Mouse (Mus musculus): ENCODE results near the gene Snd1. TPM values are rescaled to one million over a fixed set of nuclear protein-coding genes. Genes with fewer than 3 reads are reported as not detected.

Snd1 gene
- polyA plus RNA-seq, 1 experiment from 2014 or later = 56.6 TPM

GRCm38 (mm10) chr6:28717203-28717844 is 242.4 kb downstream of the Snd1 start:
- DNase-seq (ENCODE audit: low spot score) (no peak), ATAC-seq (no peak)
- H3K27ac ChIP-seq (ENCODE audit: low read length) = no peak overlapping the region
- TF ChIP-seq CTCF (IDR thresholded peaks at IDR 0.05) (no peak), EP300 (IDR thresholded peaks at IDR 0.05) (no peak)
- no peaks in the 10 kb centered on the region for H3K36me3 ChIP-seq (ENCODE audit: insufficient read depth, low read length)
- H3K27me3 ChIP-seq (replicated peaks; ENCODE audit: insufficient read depth, low read length) = no peaks in the 10 kb centered on the region
- WGBS = 53% methylated on average over 7 of the region's 7 CpGs
- no peaks in the 10 kb centered on the region for H3K4me1 ChIP-seq (ENCODE audit: insufficient read depth, low read depth, low read length)
- no peak overlapping the region for H3K9ac ChIP-seq (replicated peaks; ENCODE audit: low read depth)
- H3K9me3 ChIP-seq (ENCODE audit: low read length) = no peaks in the 10 kb centered on the region
- H3K4me3 ChIP-seq (ENCODE audit: low read depth, low read length) = no peak overlapping the region
- no peak overlapping the region for H3K4me2 ChIP-seq (replicated peaks; ENCODE audit: low read depth, low read length)

GRCm38 (mm10) chr6:28717845-28718237 is 242.9 kb downstream of the Snd1 start:
- Histone ChIP-seq H3K4me1 (ENCODE audit: insufficient read depth, low read depth, low read length) (no peaks in the 10 kb centered on the region), H3K9ac (replicated peaks; ENCODE audit: low read depth) (no peak overlapping the region), H3K4me3 (ENCODE audit: low read depth, low read length) (no peak overlapping the region), H3K4me2 (replicated peaks; ENCODE audit: low read depth, low read length) (no peak overlapping the region), H3K27me3 (replicated peaks; ENCODE audit: insufficient read depth, low read length) (no peaks in the 10 kb centered on the region), H3K36me3 (ENCODE audit: insufficient read depth, low read length) (no peaks in the 10 kb centered on the region), H3K27ac (ENCODE audit: low read length) (no peak overlapping the region), H3K9me3 (ENCODE audit: low read length) (no peaks in the 10 kb centered on the region)
- DNase-seq (ENCODE audit: low spot score) (peak; percentile 13), ATAC-seq (no peak)
- TF ChIP-seq EP300 (IDR thresholded peaks at IDR 0.05) (no peak), CTCF (IDR thresholded peaks at IDR 0.05) (no peak)
- WGBS = 22% methylated on average over 4 of the region's 4 CpGs

DNA sequence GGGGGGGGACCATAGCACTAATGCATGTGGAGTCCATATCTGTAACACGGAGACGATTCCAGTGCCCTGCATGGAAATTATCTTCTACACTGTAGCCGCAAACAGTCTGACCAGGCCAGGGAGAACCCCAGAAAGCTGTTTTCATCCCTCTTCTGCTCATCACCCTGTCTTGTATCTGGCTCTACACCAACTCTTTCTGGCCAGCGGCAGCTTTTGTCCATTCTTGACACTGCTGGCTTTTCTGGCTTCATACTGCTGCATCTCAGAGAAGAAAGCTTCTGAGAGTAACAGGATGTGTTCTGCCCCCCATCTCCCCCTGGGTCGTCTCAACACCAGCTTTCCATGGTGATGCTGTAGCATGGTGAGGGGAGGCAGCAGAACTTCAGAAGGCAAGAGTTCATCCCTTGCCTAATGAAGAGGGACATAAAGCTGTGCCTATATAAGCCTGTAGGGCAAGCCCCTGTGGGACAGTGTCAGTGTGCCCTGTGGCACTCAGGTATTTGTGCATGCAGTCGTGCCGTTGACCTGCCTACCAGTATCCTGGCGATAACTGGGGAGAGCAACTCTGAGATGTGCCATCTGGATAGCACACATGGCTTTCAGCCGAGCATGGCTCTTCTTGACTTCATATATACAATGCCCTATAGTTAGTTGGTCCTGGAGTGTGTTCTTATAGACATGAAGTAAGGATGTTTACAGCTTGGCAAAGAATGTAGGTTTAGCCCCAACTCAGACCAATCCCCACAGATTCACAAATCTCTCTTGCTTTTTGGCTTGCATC is 245.6 kb downstream of the Snd1 start:
- WGBS = 72% methylated on average over 9 of the region's 9 CpGs
- no peak for TF ChIP-seq CTCF (IDR thresholded peaks at IDR 0.05)
- no peak for TF ChIP-seq EP300 (IDR thresholded peaks at IDR 0.05)
- H3K36me3 ChIP-seq (ENCODE audit: insufficient read depth, low read length) = no peaks in the 10 kb centered on the region
- no peaks in the 10 kb centered on the region for H3K27me3 ChIP-seq (replicated peaks; ENCODE audit: insufficient read depth, low read length)
- no peaks in the 10 kb centered on the region for H3K9me3 ChIP-seq (ENCODE audit: low read length)
- no peak for ATAC-seq
- no peak overlapping the region for H3K27ac ChIP-seq (ENCODE audit: low read length)
- no peak overlapping the region for H3K4me3 ChIP-seq (ENCODE audit: low read depth, low read length)
- peak; percentile 27 for DNase-seq (ENCODE audit: low spot score)
- no peak overlapping the region for H3K9ac ChIP-seq (replicated peaks; ENCODE audit: low read depth)
- no peak overlapping the region for H3K4me2 ChIP-seq (replicated peaks; ENCODE audit: low read depth, low read length)
- H3K4me1 ChIP-seq (ENCODE audit: insufficient read depth, low read depth, low read length) = no peaks in the 10 kb centered on the region; the same call in 1 of the 2 replicates

DNA sequence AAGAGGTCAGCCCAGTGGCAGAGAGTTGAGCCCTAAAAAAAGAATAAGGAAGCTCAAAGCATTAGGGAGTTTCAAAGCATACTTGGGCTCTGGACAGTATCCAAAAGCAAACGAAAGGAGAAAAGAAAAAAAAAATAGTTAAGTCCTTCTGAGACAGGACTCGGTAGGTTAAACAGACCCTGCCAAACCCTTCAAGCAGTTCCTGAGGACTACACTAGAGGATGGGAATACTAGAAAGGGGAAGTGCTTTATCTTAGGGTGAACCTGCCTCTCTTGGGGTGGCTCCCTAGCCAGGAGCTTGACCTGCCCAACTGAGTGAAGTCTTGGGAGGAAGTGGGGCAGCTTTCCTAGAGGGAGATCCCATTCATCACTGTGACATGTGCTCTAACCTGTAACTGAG is 248.1 kb downstream of the Snd1 start:
- Histone ChIP-seq H3K4me3 (ENCODE audit: low read depth, low read length) (no peak overlapping the region), H3K9me3 (ENCODE audit: low read length) (no peaks in the 10 kb centered on the region), H3K4me1 (ENCODE audit: insufficient read depth, low read depth, low read length) (no peaks in the 10 kb centered on the region; the same call in 1 of the 2 replicates), H3K27ac (ENCODE audit: low read length) (no peak overlapping the region), H3K36me3 (ENCODE audit: insufficient read depth, low read length) (no peaks in the 10 kb centered on the region), H3K9ac (replicated peaks; ENCODE audit: low read depth) (no peak overlapping the region), H3K4me2 (replicated peaks; ENCODE audit: low read depth, low read length) (no peak overlapping the region), H3K27me3 (replicated peaks; ENCODE audit: insufficient read depth, low read length) (no peaks in the 10 kb centered on the region)
- TF ChIP-seq EP300 (IDR thresholded peaks at IDR 0.05) (no peak), CTCF (IDR thresholded peaks at IDR 0.05) (no peak)
- 0 out of 2 replicates have a peak, but pooled peaks have one; percentile 23 for ATAC-seq
- 7% methylated on average over 2 of the region's 2 CpGs for WGBS
- DNase-seq (ENCODE audit: low spot score) = peak; percentile 48

GRCm38 (mm10) chr6:28724776-28725175 is 249.8 kb downstream of the Snd1 start:
- 91% methylated on average over 5 of the region's 5 CpGs for WGBS
- DNase-seq (ENCODE audit: low spot score) (no peak), ATAC-seq (no peak)
- Histone ChIP-seq H3K4me3 (ENCODE audit: low read depth, low read length) (no peak overlapping the region), H3K27ac (ENCODE audit: low read length) (no peak overlapping the region), H3K9me3 (ENCODE audit: low read length) (no peaks in the 10 kb centered on the region), H3K36me3 (ENCODE audit: insufficient read depth, low read length) (no peaks in the 10 kb centered on the region), H3K9ac (replicated peaks; ENCODE audit: low read depth) (no peak overlapping the region), H3K4me1 (ENCODE audit: insufficient read depth, low read depth, low read length) (no peaks in the 10 kb centered on the region; the same call in 1 of the 2 replicates), H3K4me2 (replicated peaks; ENCODE audit: low read depth, low read length) (no peak overlapping the region), H3K27me3 (replicated peaks; ENCODE audit: insufficient read depth, low read length) (no peaks in the 10 kb centered on the region)
- TF ChIP-seq EP300 (IDR thresholded peaks at IDR 0.05) = no peak
- TF ChIP-seq CTCF (IDR thresholded peaks at IDR 0.05) = no peak

- TF ChIP-seq CTCF (IDR thresholded peaks at IDR 0.05) = no peak
- TF ChIP-seq EP300 (IDR thresholded peaks at IDR 0.05) = no peak
- no peak for DNase-seq (ENCODE audit: low spot score)
- H3K4me1 ChIP-seq (ENCODE audit: insufficient read depth, low read depth, low read length) = no peaks in the 10 kb centered on the region; the same call in 1 of the 2 replicates
- H3K9ac ChIP-seq (replicated peaks; ENCODE audit: low read depth) = no peak overlapping the region
- H3K4me3 ChIP-seq (ENCODE audit: low read depth, low read length) = no peak overlapping the region
- ATAC-seq = no peak
- H3K9me3 ChIP-seq (ENCODE audit: low read length) = no peaks in the 10 kb centered on the region
- no peak overlapping the region for H3K27ac ChIP-seq (ENCODE audit: low read length)
- 26% methylated on average over 3 of the region's 3 CpGs for WGBS
- no peak overlapping the region for H3K4me2 ChIP-seq (replicated peaks; ENCODE audit: low read depth, low read length)
- H3K27me3 ChIP-seq (replicated peaks; ENCODE audit: insufficient read depth, low read length) = no peaks in the 10 kb centered on the region
- H3K36me3 ChIP-seq (ENCODE audit: insufficient read depth, low read length) = no peaks in the 10 kb centered on the region
These were observed 254.3 kb downstream of the Snd1 start for GRCm38 (mm10) chr6:28729236-28729635.

Measured in lung, postnatal 0 days (tissue).